Mouse (Mus musculus) CH12.LX (cell line): ENCODE measurements at regions not wholly inside any gene's neighbourhood (a gene's known extent, or its start where the extent isn't known, plus 50 kb on each side); places are given as distances from the start of the nearest gene placed in this dataset.

Experiments
- CHD1 ChIP-seq: IDR thresholded peaks from 2 replicates; pipeline ENCODE4 v1.6.1; 2012; ENCODE audit warnings: low read depth, low read length, improper control_type of control experiment, inconsistent platforms
- GABPA ChIP-seq: IDR thresholded peaks from 2 replicates; pipeline ENCODE4 v1.6.1; 2012; ENCODE audit warnings: low read depth, low read length, improper control_type of control experiment, inconsistent platforms; ENCODE audit not compliant: insufficient replicate concordance
- POLR2A ChIP-seq: IDR thresholded peaks from 2 replicates; pipeline ENCODE4 v1.6.1; 2011; ENCODE audit warnings: low read depth, mild to moderate bottlenecking, improper control_type of control experiment, low read length

DNA sequence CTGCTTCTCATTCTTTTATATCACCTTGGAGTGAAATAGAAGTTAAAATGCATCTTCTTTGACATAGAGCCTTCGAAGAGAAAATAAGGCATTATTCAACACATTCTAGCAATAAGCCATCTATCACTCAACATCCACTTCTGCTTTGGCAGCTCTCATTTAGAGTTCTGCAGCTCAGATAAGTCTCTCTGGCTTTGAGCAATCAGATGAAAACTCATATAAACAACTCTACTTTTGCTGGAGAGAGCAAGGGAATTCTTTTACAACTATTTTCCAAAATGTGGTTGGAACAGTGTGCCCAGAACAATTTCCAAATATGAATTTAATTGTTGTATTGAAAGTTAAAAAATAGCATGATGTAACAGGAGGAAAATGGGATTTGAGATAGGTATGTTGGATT, 314.2 kb upstream of the Cited2 start:
- TF ChIP-seq CHD1 (no peak), GABPA (no peak), POLR2A (no peak)
